Mouse (Mus musculus): Measurements from ENCODE around the gene Pde4c. TPM values are rescaled to one million over a fixed set of nuclear protein-coding genes. Genes with fewer than 3 reads are reported as not detected.

Gene Pde4c
- total RNA-seq, 2 experiments from 2014 or later, result 2.4 to 3.0 TPM

DNA sequence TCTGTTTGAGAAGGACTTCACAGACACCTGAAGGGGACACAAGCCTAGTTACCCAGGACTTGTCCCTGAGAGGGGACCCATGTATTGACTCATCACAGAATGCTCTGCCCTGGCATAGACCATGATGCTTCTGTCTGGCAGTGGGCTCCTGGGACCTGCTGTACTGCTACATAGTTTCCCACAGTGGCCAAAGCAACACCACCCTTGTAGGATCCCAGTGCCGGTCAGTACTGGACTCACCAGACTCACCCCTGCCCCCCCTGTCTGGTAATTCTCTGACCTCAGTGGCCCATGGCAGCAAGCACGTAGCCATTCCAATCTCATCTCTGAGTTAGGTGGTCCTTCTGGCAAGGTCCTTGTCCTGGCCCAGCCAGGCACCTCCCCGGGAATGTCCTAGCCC is 35.4 kb upstream of the Pde4c start:
- intact Hi-C loops (cut with DNase I), result no loop called here

DNA sequence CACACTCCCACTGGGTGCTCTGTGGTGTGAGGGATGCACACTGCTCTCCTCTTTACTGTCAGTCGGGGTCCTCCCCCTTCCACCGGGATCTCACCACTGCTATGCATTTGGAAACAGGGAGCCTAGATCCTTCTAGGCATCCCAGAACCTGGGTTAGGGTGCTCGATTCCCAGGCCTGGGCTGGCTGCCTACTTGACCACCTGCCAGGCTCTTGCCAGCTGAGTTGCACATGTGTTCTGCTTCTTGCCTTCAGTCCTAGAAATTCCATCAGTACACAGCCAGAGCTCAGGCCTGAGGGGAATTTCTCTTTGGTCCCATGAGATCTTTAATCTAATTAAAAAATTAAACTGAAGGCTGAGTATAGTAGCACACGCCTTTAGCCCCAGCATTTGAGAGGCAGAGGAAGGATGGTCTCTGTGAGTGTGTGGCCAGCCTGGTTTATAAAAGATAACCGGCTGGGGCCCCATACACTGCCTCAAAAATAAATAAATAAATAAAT is 33.6 kb upstream of the Pde4c start:
- TF ChIP-seq CTCF (IDR thresholded peaks at IDR 0.05), result no peak
- Histone ChIP-seq H3K27ac (no peak overlapping the region), H3K4me3 (no peak overlapping the region)
- intact Hi-C loops (cut with DNase I), result no loop called here
- peak; percentile 74 for DNase-seq

More for the DNA sequence above, 35.4 kb upstream of the Pde4c start:
- Histone ChIP-seq H3K4me3 (no peak overlapping the region), H3K27ac (peak overlapping the region; percentile 80)
- no peak for TF ChIP-seq CTCF (IDR thresholded peaks at IDR 0.05)
- no peak for DNase-seq

DNA sequence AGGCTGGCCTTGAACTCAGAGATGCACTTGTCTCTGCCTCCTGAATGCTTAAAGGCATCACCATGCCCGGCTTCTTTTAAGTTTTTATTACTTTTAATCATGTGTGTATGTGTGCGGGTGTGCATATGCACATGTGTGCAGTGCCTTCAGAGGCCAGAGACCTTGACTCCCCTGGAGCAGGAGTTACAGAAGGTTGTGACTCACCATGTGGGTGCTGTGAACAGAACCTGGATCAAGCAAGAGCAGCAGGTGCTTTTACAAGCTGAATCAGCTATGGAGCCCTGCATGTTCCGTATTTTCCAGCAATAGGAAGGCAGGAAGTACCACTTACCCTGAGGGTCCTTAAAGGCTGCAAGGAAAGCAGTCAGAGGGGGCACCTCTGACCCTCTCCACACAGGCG is 32.3 kb upstream of the Pde4c start:
- TF ChIP-seq CTCF (IDR thresholded peaks at IDR 0.05), result no peak
- no peak overlapping the region for H3K4me3 ChIP-seq
- H3K27ac ChIP-seq, result no peak overlapping the region
- intact Hi-C loops (cut with DNase I), result no loop called here
- no peak for DNase-seq

DNA sequence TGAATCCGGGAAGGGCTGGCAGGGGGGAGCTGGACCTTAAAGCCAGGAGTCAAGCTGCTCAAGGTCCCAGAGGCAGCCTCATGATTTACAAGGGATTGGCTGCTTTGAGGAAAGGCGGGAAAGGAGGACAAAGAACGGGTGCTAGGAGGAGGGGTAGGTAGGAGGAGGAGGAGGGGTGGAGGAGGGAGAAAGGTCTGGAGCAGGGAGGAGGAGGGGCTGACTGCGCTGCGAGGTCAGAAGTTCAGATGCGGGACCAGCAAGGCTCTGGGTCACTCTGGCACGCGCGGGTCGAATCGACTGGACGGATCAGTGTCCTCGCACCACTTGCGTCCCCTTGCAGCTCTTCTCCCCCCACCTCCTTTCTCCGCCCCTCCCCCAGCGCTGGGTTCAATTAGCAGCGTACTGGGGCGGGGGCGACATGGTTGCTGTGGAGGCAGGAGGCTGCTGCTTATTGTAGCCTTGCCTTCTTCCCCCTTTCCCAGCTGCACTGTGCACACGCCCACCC is 31.7 kb upstream of the Pde4c start:
- Histone ChIP-seq H3K27ac (no peak overlapping the region), H3K4me3 (no peak overlapping the region)
- no peak for DNase-seq
- TF ChIP-seq CTCF (IDR thresholded peaks at IDR 0.05), result no peak
- intact Hi-C loops (cut with DNase I), result no loop called here

DNA sequence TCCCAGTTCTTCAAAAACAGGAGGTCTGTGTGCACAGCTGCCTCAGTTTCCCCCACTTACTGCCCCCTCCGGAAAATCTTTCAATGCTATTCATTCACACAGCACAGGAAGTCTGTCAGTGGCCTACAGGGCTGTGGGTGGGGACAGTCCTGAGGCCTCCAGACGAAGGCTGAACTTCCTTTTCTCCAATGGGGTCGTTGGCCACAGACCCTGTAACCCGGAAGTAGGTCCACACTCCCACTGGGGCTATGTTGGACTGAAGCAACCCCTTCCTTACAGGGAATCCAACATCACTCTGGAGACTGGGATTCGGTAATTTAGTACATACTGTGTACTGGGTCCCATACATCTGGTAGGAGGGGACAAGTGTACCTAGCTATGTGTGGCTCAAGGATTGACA is 29.9 kb upstream of the Pde4c start:
- no peak for TF ChIP-seq CTCF (IDR thresholded peaks at IDR 0.05)
- no peak overlapping the region for H3K4me3 ChIP-seq
- no peak for DNase-seq
- intact Hi-C loops (cut with DNase I), result no loop called here
- H3K27ac ChIP-seq, result no peak overlapping the region

DNA sequence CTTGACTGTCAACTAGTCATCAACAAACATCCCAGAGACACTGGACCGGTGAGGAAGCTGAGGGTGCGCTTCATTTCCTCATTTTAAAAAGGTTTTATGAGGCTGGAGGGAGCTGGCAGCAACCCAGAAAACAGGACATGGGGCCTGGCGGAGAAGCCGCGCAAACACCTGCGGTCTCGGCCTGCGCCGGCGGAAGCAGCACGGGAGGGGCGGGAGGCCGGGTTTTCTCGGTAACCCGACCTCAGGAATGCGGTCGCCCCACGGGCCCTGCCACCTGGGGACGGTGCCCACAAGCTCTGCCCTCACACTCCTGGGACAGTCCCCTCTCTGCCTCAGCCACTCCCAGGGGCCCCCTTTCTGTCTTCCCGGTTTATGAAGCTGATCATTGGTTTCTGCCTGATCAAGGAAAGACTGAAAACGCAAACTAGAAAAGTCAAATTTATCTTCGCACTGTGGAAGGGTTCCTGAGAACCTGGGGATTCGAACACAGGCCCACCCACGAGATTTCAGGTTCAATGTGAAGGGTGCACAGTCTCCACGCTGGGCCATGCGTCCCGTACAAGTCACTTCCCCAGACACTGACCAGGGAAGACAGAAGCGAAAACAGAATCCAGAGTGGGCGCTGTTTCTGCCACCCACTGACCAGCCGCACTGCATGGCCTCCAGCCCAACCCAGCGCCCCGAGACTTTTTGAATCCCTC is 28.1 kb upstream of the Pde4c start:
- peak; percentile 80 for DNase-seq
- peak overlapping the region; percentile 50 for H3K4me3 ChIP-seq
- no peak for TF ChIP-seq CTCF (IDR thresholded peaks at IDR 0.05)
- intact Hi-C loops (cut with DNase I), result no loop called here
- H3K27ac ChIP-seq, result peak overlapping the region; percentile 100

DNA sequence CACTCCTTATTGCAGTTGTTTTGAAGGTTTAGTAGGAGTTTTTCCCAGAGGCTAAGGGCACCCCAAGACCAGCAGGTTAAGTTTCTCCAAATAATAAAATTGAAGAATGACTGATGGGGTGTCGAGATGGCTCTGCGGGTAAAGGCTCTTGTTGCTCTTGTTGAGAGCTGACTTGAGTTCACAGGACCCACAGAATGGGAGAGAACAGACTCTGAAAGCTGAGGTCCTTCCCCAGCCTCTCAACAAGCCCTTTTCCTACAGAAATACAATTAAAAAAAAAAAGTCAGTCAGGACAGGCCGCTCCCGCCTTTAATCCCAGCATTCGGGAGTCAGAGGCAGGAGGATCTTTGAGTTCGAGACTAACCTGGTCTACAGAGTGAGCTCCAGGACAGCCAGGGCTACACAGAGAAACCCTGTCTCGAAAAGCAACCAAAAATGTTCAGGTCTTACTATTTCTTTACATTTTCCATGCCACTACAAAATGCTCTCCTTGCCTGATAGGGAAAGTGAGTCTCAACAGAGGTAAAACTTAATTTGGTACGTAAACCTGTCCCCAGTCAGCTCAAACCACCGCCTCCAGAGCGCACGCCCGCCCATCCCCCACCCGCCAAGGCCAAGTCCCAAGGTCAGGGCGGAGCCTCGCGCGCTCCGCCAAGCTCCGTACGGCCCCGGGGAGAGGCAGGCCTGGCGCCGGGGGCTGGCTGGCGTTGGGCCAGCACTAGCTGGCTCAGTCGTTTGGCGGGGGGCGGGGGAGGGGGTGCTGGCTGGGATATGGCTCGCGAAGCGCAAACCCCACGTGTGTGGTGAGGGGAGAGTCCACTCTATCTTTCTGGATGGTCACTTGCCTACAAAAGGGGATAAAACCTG is 27.3 kb upstream of the Pde4c start:
- intact Hi-C loops (cut with DNase I), result no loop called here
- H3K27ac ChIP-seq, result peak overlapping the region; percentile 100
- peak overlapping the region; percentile 61 for H3K4me3 ChIP-seq
- TF ChIP-seq CTCF (IDR thresholded peaks at IDR 0.05), result no peak
- peak; percentile 87 for DNase-seq

DNA sequence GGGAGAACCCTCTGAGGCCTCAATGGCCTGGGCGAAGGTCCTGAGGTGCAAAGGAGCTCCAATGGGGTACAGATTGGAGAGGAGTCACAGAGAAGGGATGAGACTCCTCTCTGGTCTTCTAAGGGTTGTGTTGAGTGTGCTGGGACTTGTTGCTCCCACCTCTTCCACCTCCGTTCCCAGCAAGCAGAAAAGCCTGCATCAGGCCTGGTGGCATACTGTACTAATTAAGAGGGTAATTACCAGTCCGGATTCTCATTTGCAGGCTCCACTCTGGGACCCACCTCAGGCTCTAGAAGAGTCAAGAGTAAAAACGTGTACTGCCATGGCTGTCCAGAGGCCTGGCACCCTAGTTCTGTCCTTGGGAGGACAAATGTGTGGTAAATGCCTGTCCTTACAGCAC is 26.6 kb upstream of the Pde4c start:
- Histone ChIP-seq H3K4me3 (peak overlapping the region; percentile 61), H3K27ac (peak overlapping the region; percentile 100)
- intact Hi-C loops (cut with DNase I), result no loop called here
- DNase-seq, result no peak
- TF ChIP-seq CTCF (IDR thresholded peaks at IDR 0.05), result no peak

DNA sequence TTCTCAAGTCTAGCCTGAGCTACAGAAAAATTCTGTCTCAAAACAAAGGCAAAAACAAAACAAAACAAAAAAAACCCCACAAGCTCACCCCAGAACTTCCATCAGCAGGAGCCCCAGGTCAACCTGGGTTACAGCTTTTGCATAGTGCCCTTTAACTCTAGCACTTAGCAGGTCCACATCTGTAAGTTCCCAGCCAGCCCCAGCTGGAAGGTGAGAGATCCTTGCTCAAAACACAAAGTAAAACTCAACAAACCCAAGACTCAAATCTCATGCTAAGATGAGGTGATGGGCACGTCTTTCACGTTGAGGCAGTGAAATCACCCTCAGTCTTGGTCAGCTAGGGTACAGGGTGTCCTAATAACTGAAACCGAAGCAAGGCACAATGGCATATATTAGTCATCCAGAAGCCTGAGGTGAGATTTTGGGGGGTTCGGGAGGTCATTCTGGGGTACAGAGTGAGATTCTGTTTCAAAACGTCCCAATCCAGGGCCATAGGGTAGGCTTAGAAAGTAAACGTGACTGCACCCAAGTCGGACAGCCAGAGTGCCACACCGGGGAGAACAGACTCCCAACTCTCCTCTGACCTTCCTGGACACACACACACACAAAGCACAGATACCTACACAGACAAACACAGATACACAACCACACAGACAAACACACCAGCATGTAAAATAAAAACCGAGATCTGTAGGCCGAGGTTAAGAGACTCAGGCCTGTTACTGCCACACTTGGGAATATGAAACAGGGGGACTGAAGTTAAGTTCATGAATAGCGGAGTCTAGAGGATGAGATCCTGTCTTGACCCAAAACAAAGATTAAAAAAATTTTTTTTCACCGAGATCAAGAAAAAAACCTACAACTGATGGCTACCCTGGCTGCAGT is 25.9 kb upstream of the Pde4c start:
- intact Hi-C loops (cut with DNase I), result no loop called here

DNA sequence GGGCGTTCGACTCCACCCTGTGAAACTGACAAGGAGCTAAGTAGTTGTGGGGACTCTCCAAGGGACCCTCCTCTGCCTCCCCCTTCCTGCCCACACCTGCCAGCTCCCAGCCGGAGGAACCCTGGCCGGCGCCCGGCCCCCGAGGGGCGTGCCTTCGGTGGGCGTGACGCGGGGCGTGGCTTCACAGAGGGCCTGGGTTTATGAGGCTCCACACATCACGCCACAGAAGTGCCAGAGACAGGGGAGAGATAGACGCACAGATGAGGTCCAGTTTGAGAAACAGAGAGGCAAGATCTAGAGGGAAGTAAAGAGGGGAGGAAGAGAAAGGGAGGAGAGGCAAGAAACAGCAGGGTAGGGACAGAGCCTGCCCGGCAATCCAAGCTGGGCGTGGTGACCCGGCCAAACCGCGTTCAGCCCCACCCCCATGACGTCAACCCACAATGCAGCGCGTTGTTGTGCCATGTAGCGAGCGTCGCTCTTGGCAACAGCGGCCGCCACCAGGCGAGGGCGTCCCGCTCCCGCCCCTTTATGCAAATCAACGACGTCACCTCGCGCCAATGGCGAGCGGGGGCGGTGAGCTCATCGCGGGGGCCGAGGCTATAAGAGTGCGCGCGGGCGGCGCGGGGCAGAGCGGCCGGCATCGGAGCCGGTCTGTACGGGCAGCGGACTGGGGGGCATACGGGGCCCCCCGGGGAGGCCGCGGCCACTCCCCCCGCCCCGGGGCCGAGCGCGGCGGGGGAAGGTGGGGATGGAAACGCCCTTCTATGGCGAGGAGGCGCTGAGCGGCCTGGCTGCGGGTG is 25.0 kb upstream of the Pde4c start, which contains the start of gene Jund:
Gene Jund, plus strand, starts transcription at position 640 of the 800 bp plus-strand sequence.
- DNase-seq, result peak; percentile 100
- H3K4me3 ChIP-seq, result peak within 1 kb of the TSS; percentile 95
- H3K27ac ChIP-seq, result peak within 1 kb of the TSS; percentile 100
- TF ChIP-seq CTCF (IDR thresholded peaks at IDR 0.05), result no peak
- intact Hi-C loops (cut with DNase I), result no loop called here

More for the DNA sequence above, 25.9 kb upstream of the Pde4c start:
- Histone ChIP-seq H3K27ac (peak overlapping the region; percentile 100), H3K4me3 (peak overlapping the region; percentile 95)
- no peak for TF ChIP-seq CTCF (IDR thresholded peaks at IDR 0.05)
- no peak for DNase-seq

DNA sequence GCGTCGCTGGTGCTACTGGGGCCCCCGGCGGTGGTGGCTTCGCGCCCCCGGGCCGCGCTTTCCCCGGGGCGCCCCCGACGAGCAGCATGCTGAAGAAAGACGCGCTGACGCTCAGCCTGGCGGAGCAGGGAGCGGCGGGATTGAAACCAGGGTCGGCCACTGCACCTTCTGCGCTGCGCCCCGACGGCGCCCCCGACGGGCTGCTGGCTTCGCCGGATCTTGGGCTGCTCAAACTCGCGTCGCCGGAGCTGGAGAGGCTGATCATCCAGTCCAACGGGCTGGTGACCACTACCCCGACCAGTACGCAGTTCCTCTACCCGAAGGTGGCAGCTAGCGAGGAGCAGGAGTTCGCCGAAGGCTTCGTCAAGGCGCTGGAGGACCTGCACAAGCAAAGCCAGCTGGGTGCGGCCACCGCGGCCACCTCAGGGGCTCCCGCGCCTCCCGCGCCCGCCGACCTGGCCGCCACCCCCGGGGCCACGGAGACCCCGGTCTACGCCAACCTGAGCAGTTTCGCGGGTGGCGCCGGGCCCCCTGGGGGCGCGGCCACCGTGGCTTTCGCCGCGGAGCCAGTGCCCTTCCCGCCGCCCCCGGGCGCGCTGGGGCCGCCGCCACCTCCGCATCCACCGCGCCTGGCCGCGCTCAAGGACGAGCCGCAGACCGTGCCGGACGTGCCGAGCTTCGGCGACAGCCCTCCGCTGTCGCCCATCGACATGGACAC is 24.2 kb upstream of the Pde4c start:
- Histone ChIP-seq H3K4me3 (peak overlapping the region; percentile 95), H3K27ac (peak overlapping the region; percentile 100)
- intact Hi-C loops (cut with DNase I), result no loop called here
- peak; percentile 75 for DNase-seq
- TF ChIP-seq CTCF (IDR thresholded peaks at IDR 0.05), result peak; percentile 18; the same call in 1 of the 2 replicates

Measured in gastrocnemius, adult 2 months (tissue).